Mouse (Mus musculus): ENCODE results near the gene Trpm7. TPM values are rescaled to one million over a fixed set of nuclear protein-coding genes. Genes with fewer than 3 reads are reported as not detected.
"Not testable (repeated sequence)": the region's sequence is repeated elsewhere in the genome, so short reads cannot be mapped to it uniquely, and the experiment has no call there.

Gene Trpm7
- polyA plus RNA-seq, 1 experiment: 6.1 TPM

DNA sequence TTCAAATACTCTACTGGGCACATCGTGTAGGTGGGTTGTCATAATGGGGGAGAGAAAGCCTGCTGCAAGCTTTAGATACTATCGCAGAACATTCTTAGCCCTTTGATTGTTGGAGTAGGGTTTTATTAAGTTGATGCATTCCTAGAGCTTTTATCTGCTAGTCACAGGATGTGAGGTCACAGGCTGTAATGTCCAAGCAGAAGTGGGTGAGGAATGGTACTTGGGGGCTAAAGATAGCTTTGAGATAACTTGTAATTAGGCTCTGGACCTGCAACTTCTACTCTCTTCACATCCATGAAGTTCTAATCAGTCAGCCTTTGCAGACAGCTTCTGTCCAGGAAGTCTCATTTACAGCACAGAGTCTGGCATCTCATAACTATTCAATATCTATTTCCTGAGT lies 9.8 kb upstream of the Trpm7 start:
- no peaks in the 10 kb centered on the region for H3K36me3 ChIP-seq (ENCODE audit: control insufficient read depth, insufficient read depth)
- H3K79me3 ChIP-seq (ENCODE audit: low read depth): no peaks in the 10 kb centered on the region
- no peaks in the 10 kb centered on the region for H3K27me3 ChIP-seq (ENCODE audit: control insufficient read depth, insufficient read depth, insufficient read length)
- no peak for TF ChIP-seq USF1 (IDR thresholded peaks at IDR 0.05; ENCODE audit: low read depth)
- no peak for TF ChIP-seq MYOD1 (IDR thresholded peaks at IDR 0.05; ENCODE audit: control insufficient read depth, insufficient read length, low read depth)
- no peak for TF ChIP-seq CEBPB (IDR thresholded peaks at IDR 0.05; ENCODE audit: low read depth)
- TF ChIP-seq FOSL1 (IDR thresholded peaks at IDR 0.05; ENCODE audit: insufficient read depth, low read length, poor library complexity, severe bottlenecking): no peak
- TF ChIP-seq MAX (IDR thresholded peaks at IDR 0.05): no peak
- no peak for TF ChIP-seq CTCF (IDR thresholded peaks at IDR 0.05; ENCODE audit: control insufficient read depth, insufficient read depth, insufficient read length)
- no peak for TF ChIP-seq MYOG (IDR thresholded peaks at IDR 0.05; ENCODE audit: control insufficient read depth, extremely low read depth, insufficient read length)
- H3K4me3 ChIP-seq (ENCODE audit: insufficient read depth, poor library complexity, severe bottlenecking): no peak overlapping the region
- no peaks in the 10 kb centered on the region for H3K79me2 ChIP-seq (ENCODE audit: control insufficient read depth, insufficient read depth)
- no peak overlapping the region for H3ac ChIP-seq (ENCODE audit: control insufficient read depth, insufficient read length, low read depth)

- H3K79me3 ChIP-seq (ENCODE audit: low read depth); H3ac ChIP-seq (ENCODE audit: control insufficient read depth, insufficient read length, low read depth); H3K27me3 ChIP-seq (ENCODE audit: control insufficient read depth, insufficient read depth, insufficient read length); H3K4me3 ChIP-seq (ENCODE audit: insufficient read depth, poor library complexity, severe bottlenecking); H3K36me3 ChIP-seq (ENCODE audit: control insufficient read depth, insufficient read depth); H3K79me2 ChIP-seq (ENCODE audit: control insufficient read depth, insufficient read depth): not testable (repeated sequence)
Measured at GRCm38 (mm10) chr2:126882711-126883110, 6.7 kb upstream of the Trpm7 start.

- Histone ChIP-seq H3K79me3 (ENCODE audit: low read depth) (peaks cover 28% of the 10 kb centered on the region), H3K27me3 (ENCODE audit: control insufficient read depth, insufficient read depth, insufficient read length) (no peaks in the 10 kb centered on the region), H3ac (ENCODE audit: control insufficient read depth, insufficient read length, low read depth) (no peak overlapping the region), H3K4me3 (ENCODE audit: insufficient read depth, poor library complexity, severe bottlenecking) (no peak overlapping the region), H3K36me3 (ENCODE audit: control insufficient read depth, insufficient read depth) (no peaks in the 10 kb centered on the region), H3K79me2 (ENCODE audit: control insufficient read depth, insufficient read depth) (peaks cover 29% of the 10 kb centered on the region)
- TF ChIP-seq FOSL1 (IDR thresholded peaks at IDR 0.05; ENCODE audit: insufficient read depth, low read length, poor library complexity, severe bottlenecking) (no peak), USF1 (IDR thresholded peaks at IDR 0.05; ENCODE audit: low read depth) (no peak), MYOG (IDR thresholded peaks at IDR 0.05; ENCODE audit: control insufficient read depth, extremely low read depth, insufficient read length) (no peak), CEBPB (IDR thresholded peaks at IDR 0.05; ENCODE audit: low read depth) (no peak), CTCF (IDR thresholded peaks at IDR 0.05; ENCODE audit: control insufficient read depth, insufficient read depth, insufficient read length) (no peak), MAX (IDR thresholded peaks at IDR 0.05) (no peak), MYOD1 (IDR thresholded peaks at IDR 0.05; ENCODE audit: control insufficient read depth, insufficient read length, low read depth) (no peak)
Measured at GRCm38 (mm10) chr2:126877991-126878390, 2.0 kb upstream of the Trpm7 start.

GRCm38 (mm10) chr2:126875516-126875835 lies 554 bp downstream of the Trpm7 start:
- TF ChIP-seq CTCF (IDR thresholded peaks at IDR 0.05; ENCODE audit: control insufficient read depth, insufficient read depth, insufficient read length): no peak
- TF ChIP-seq FOSL1 (IDR thresholded peaks at IDR 0.05; ENCODE audit: insufficient read depth, low read length, poor library complexity, severe bottlenecking): no peak
- TF ChIP-seq CEBPB (IDR thresholded peaks at IDR 0.05; ENCODE audit: low read depth): no peak
- no peak for TF ChIP-seq MYOD1 (IDR thresholded peaks at IDR 0.05; ENCODE audit: control insufficient read depth, insufficient read length, low read depth)
- no peak for TF ChIP-seq USF1 (IDR thresholded peaks at IDR 0.05; ENCODE audit: low read depth)
- TF ChIP-seq MYOG (IDR thresholded peaks at IDR 0.05; ENCODE audit: control insufficient read depth, extremely low read depth, insufficient read length): no peak
- no peak for TF ChIP-seq MAX (IDR thresholded peaks at IDR 0.05)
- peaks cover 55% of the 10 kb centered on the region for H3K79me2 ChIP-seq (ENCODE audit: control insufficient read depth, insufficient read depth)

GRCm38 (mm10) chr2:126874809-126875515 lies 1.1 kb downstream of the Trpm7 start:
- TF ChIP-seq MYOG (IDR thresholded peaks at IDR 0.05; ENCODE audit: control insufficient read depth, extremely low read depth, insufficient read length) (no peak), MAX (IDR thresholded peaks at IDR 0.05) (no peak), MYOD1 (IDR thresholded peaks at IDR 0.05; ENCODE audit: control insufficient read depth, insufficient read length, low read depth) (no peak), USF1 (IDR thresholded peaks at IDR 0.05; ENCODE audit: low read depth) (no peak), CTCF (IDR thresholded peaks at IDR 0.05; ENCODE audit: control insufficient read depth, insufficient read depth, insufficient read length) (no peak), CEBPB (IDR thresholded peaks at IDR 0.05; ENCODE audit: low read depth) (no peak)
- Histone ChIP-seq H3K79me2 (ENCODE audit: control insufficient read depth, insufficient read depth) (peaks cover 60% of the 10 kb centered on the region), H3K4me3 (ENCODE audit: insufficient read depth, poor library complexity, severe bottlenecking) (peak overlapping the region; percentile 85), H3K79me3 (ENCODE audit: low read depth) (peaks cover 58% of the 10 kb centered on the region), H3K36me3 (ENCODE audit: control insufficient read depth, insufficient read depth) (no peaks in the 10 kb centered on the region), H3ac (ENCODE audit: control insufficient read depth, insufficient read length, low read depth) (peak overlapping the region; percentile 98), H3K27me3 (ENCODE audit: control insufficient read depth, insufficient read depth, insufficient read length) (no peaks in the 10 kb centered on the region)

More at GRCm38 (mm10) chr2:126875516-126875835, 554 bp downstream of the Trpm7 start:
- Histone ChIP-seq H3ac (ENCODE audit: control insufficient read depth, insufficient read length, low read depth) (peak overlapping the region; percentile 98), H3K27me3 (ENCODE audit: control insufficient read depth, insufficient read depth, insufficient read length) (no peaks in the 10 kb centered on the region), H3K4me3 (ENCODE audit: insufficient read depth, poor library complexity, severe bottlenecking) (peak overlapping the region; percentile 85), H3K79me3 (ENCODE audit: low read depth) (peaks cover 53% of the 10 kb centered on the region), H3K36me3 (ENCODE audit: control insufficient read depth, insufficient read depth) (no peaks in the 10 kb centered on the region)

- Histone ChIP-seq H3K36me3 (ENCODE audit: control insufficient read depth, insufficient read depth) (peaks cover 5% of the 10 kb centered on the region), H3ac (ENCODE audit: control insufficient read depth, insufficient read length, low read depth) (no peak overlapping the region), H3K4me3 (ENCODE audit: insufficient read depth, poor library complexity, severe bottlenecking) (no peak overlapping the region), H3K27me3 (ENCODE audit: control insufficient read depth, insufficient read depth, insufficient read length) (no peaks in the 10 kb centered on the region), H3K79me3 (ENCODE audit: low read depth) (peaks cover 96% of the 10 kb centered on the region), H3K79me2 (ENCODE audit: control insufficient read depth, insufficient read depth) (peaks cover 100% of the 10 kb centered on the region)
- TF ChIP-seq USF1 (IDR thresholded peaks at IDR 0.05; ENCODE audit: low read depth) (no peak), MYOD1 (IDR thresholded peaks at IDR 0.05; ENCODE audit: control insufficient read depth, insufficient read length, low read depth) (no peak), CEBPB (IDR thresholded peaks at IDR 0.05; ENCODE audit: low read depth) (no peak), MYOG (IDR thresholded peaks at IDR 0.05; ENCODE audit: control insufficient read depth, extremely low read depth, insufficient read length) (no peak), FOSL1 (IDR thresholded peaks at IDR 0.05; ENCODE audit: insufficient read depth, low read length, poor library complexity, severe bottlenecking) (no peak), CTCF (IDR thresholded peaks at IDR 0.05; ENCODE audit: control insufficient read depth, insufficient read depth, insufficient read length) (no peak), MAX (IDR thresholded peaks at IDR 0.05) (no peak)
Measured at GRCm38 (mm10) chr2:126866301-126866700, 9.7 kb downstream of the Trpm7 start.
